Mouse (Mus musculus): ENCODE measurements around the gene Gng12.

DNA sequence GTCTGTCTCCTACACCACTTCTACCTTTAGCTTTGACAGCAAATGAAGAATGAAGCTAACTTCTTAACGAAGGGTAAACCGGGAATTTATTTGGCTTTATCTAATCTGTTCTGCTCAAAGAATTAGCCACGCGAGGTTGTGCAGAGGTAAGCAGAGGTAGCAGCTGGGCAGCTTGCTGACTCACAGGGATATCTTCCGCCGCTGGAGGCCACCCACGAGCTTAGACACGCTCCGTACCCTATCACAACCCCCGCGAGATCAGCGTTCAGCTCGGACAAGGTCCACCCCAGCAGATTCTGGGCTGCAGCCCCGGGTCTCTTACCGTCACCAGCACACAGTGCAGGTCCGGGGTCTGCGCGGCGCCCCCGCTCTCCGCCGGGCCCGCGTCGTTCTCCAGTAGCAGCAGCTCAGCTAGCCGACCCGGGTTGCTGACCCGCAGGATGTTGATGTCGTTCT, 140.2 kb downstream of the Gng12 start:
- TF ChIP-seq CTCF (IDR thresholded peaks at IDR 0.05; ENCODE audit: control insufficient read depth, insufficient read depth, insufficient read length) (peak; percentile 51), USF1 (IDR thresholded peaks at IDR 0.05; ENCODE audit: low read depth) (no peak)

Measured in C2C12 (cell line).